Mouse (Mus musculus) common myeloid progenitor, adult 5-6 weeks (primary cell): ENCODE results near the gene Hacd3. TPM values are rescaled to one million over a fixed set of nuclear protein-coding genes. Genes with fewer than 3 reads are reported as not detected.
A peak's percentile ranks its signal among the peaks of the same experiment; 100 is the strongest.

Source experiments
- ATAC-seq: replicated peaks from 2 replicates; pipeline ENCODE4 v1.8.0; 2016; ENCODE audit warnings: low read depth, mild to moderate bottlenecking, moderate TSS enrichment, inconsistent platforms; ENCODE audit not compliant: poor library complexity, severe bottlenecking
- total RNA-seq: library from RNA; stranded (forward); fragments of 200-1000, 187-1606 nt; gene quantifications from 2 replicates; pipeline ENCODE4 v1.2.3, GENCODE M21; 2017

Hacd3 gene
- total RNA-seq, 1 experiment from 2014 or later: 53.3 TPM

GRCm38 (mm10) chr9:64956337-64956736 is 65.2 kb downstream of the Hacd3 start:
- ATAC-seq: no peak; the same call in 1 of the 2 replicates

GRCm38 (mm10) chr9:64953190-64953589 is 68.3 kb downstream of the Hacd3 start:
- no peak for ATAC-seq

- ATAC-seq: no peak
These were observed 69.4 kb downstream of the Hacd3 start for GRCm38 (mm10) chr9:64952055-64952454.

GRCm38 (mm10) chr9:64951161-64951657 is 70.3 kb downstream of the Hacd3 start, which contains the start of gene Slc24a1:
TSS of gene Slc24a1 (minus strand) at chr9:64951607.
- ATAC-seq: no peak

GRCm38 (mm10) chr9:64947483-64948095 is 73.9 kb downstream of the Hacd3 start:
- ATAC-seq: no peak

GRCm38 (mm10) chr9:64943997-64944396 is 77.5 kb downstream of the Hacd3 start:
- no peak for ATAC-seq

GRCm38 (mm10) chr9:64941650-64942049 is 79.8 kb downstream of the Hacd3 start:
- no peak for ATAC-seq

GRCm38 (mm10) chr9:64940731-64941346 is 80.7 kb downstream of the Hacd3 start:
- no peak for ATAC-seq

GRCm38 (mm10) chr9:64939790-64940189 is 81.7 kb downstream of the Hacd3 start:
- no peak for ATAC-seq

GRCm38 (mm10) chr9:64939281-64939680 is 82.2 kb downstream of the Hacd3 start:
- peak; percentile 8; the same call in 1 of the 2 replicates for ATAC-seq

GRCm38 (mm10) chr9:64938535-64938934 is 83.0 kb downstream of the Hacd3 start:
- ATAC-seq: peak; percentile 85

- no peak for ATAC-seq
These were observed 84.0 kb downstream of the Hacd3 start for GRCm38 (mm10) chr9:64937491-64937890.

Other genes starting within 250 kb of the Hacd3 start
- 46.0 and 49.2 TPM in 2 replicates for gene Dennd4a, start 210.4 kb downstream of the Hacd3 start, total RNA-seq
- 0.18 TPM in 1 of 2 replicates, not detected in the other for gene Slc24a1, start 70.1 kb downstream of the Hacd3 start, total RNA-seq
- gene Ints14, start 60.8 kb downstream of the Hacd3 start, total RNA-seq: 30.4 and 37.1 TPM in 2 replicates
- gene Dpp8, start 10.7 kb upstream of the Hacd3 start, total RNA-seq: 88.1 and 91.0 TPM in 2 replicates
- gene Igdcc4, start 79.8 kb upstream of the Hacd3 start, total RNA-seq: 0.15 and 0.41 TPM in 2 replicates
- not detected in 2 replicates for gene Igdcc3, start 119.5 kb upstream of the Hacd3 start, total RNA-seq
- gene Parp16, start 173.7 kb upstream of the Hacd3 start, total RNA-seq: 2.0 and 3.1 TPM in 2 replicates
- 0.14 TPM in 1 of 2 replicates, not detected in the other for gene Cilp, start 243.5 kb upstream of the Hacd3 start, total RNA-seq